Mouse (Mus musculus) heart, postnatal 0 days (tissue): ENCODE results near the gene Sod3. TPM values are rescaled to one million over a fixed set of nuclear protein-coding genes. Genes with fewer than 3 reads are reported as not detected.

Experiments
- ATAC-seq: fragments of 200-750 bp; cut with Nextera tagmentation; 2 replicates; pipeline ENCODE4 v1.8.0; 2017; ENCODE audit warnings: low read depth, moderate number of reproducible peaks, moderate library complexity; ENCODE audit not compliant: insufficient read depth
- DNase-seq: peaks from one replicate; pipeline ENCODE4 v3.0.0-alpha.2; 2016; ENCODE audit warnings: low spot score
- H3K27ac ChIP-seq: fragments of 300-500 bp; sonication (generic); 2 replicates; pipeline ENCODE4 v1.5.1; 2014; ENCODE audit warnings: low read depth, mild to moderate bottlenecking
- H3K27me3 ChIP-seq: fragments of 300-500 bp; sonication (generic); 2 replicates; pipeline ENCODE4 v1.6.1; 2014; ENCODE audit warnings: low read length, mixed read lengths; ENCODE audit not compliant: control insufficient read depth, insufficient read depth
- H3K36me3 ChIP-seq: fragments of 300-500 bp; sonication (generic); replicated peaks from 2 replicates; pipeline ENCODE4 v1.6.1; 2014; ENCODE audit warnings: low read length, mixed read lengths; ENCODE audit not compliant: control insufficient read depth, insufficient read depth
- H3K4me1 ChIP-seq: fragments of 300-500 bp; sonication (generic); 2 replicates; pipeline ENCODE4 v1.6.1; 2014; ENCODE audit warnings: antibody characterized with exemption; ENCODE audit not compliant: control insufficient read depth, insufficient read depth
- H3K4me2 ChIP-seq: fragments of 300-500 bp; sonication (generic); 2 replicates; pipeline ENCODE4 v1.6.1; 2014; ENCODE audit warnings: low read depth, mild to moderate bottlenecking, low read length, moderate library complexity
- H3K4me3 ChIP-seq: fragments of 300-500 bp; sonication (generic); 2 replicates; pipeline ENCODE4 v1.5.1; 2014; ENCODE audit warnings: low read depth, low read length
- H3K9ac ChIP-seq: fragments of 300-500 bp; sonication (generic); replicated peaks from 2 replicates; pipeline ENCODE4 v1.6.1; 2014; ENCODE audit warnings: low read depth, low read length, mixed read lengths
- H3K9me3 ChIP-seq: fragments of 300-500 bp; sonication (generic); replicated peaks from 2 replicates; pipeline ENCODE4 v1.6.1; 2016; ENCODE audit warnings: low read length; ENCODE audit not compliant: control insufficient read depth
- CTCF ChIP-seq: IDR thresholded peaks from 2 replicates; pipeline ENCODE4 v1.5.1; 2016; ENCODE audit warnings: antibody characterized with exemption, control low read depth, low read depth
- WGBS: fragments of 180-500 bp; shearing (Covaris S2); extraction: QIAGEN DNeasy Blood & Tissue Kit; methylation state at CpG from one replicate; pipeline ENCODE4 v1.1.7; 2014; 5-methylcytosine and 5-hydroxymethylcytosine counted together
- polyA plus RNA-seq: library from polyadenylated mRNA; unstranded; fragments of >200 nt; fragmentation: Nextera tagmentation; extraction: Ambion mirVana; gene quantifications from 2 replicates; pipeline ENCODE4 v1.2.1, GENCODE M21; 2015
- total RNA-seq: library from RNA; depleted of rRNA; stranded (reverse); fragments of >200 nt; gene quantifications from 2 replicates; pipeline ENCODE4 v1.2.3, GENCODE M21; 2014; ENCODE audit warnings: low replicate concordance; rRNA removed

Gene Sod3
- total and polyA plus RNA-seq, 2 experiments from 2014 or later = 1.3 to 2.4 TPM

GRCm38 (mm10) chr5:52416485-52416884 is 52.9 kb downstream of the Sod3 start:
- no peaks in the 10 kb centered on the region for H3K4me1 ChIP-seq
- no peaks in the 10 kb centered on the region for H3K9me3 ChIP-seq
- no peak overlapping the region for H3K4me2 ChIP-seq
- no peaks in the 10 kb centered on the region for H3K36me3 ChIP-seq
- TF ChIP-seq CTCF = no peak
- H3K27ac ChIP-seq = no peak overlapping the region
- 50% methylated on average over 2 of the region's 2 CpGs for WGBS
- no peak for ATAC-seq
- no peak overlapping the region for H3K9ac ChIP-seq
- H3K27me3 ChIP-seq = no peaks in the 10 kb centered on the region
- no peak overlapping the region for H3K4me3 ChIP-seq
- no peak for DNase-seq

Other genes with a start within 250 kb of the Sod3 start
- 83.1 and 84.6 TPM in 2 replicates for gene Dhx15, start 173.3 kb upstream of the Sod3 start, total RNA-seq
- 42.6 and 47.9 TPM in 2 replicates for gene Dhx15, start 173.3 kb upstream of the Sod3 start, polyA plus RNA-seq
- 2.2 and 3.1 TPM in 2 replicates for gene Ccdc149, start 107.7 kb downstream of the Sod3 start, total RNA-seq
- gene Ccdc149, start 107.7 kb downstream of the Sod3 start, polyA plus RNA-seq = 2.6 and 3.1 TPM in 2 replicates
- 0.88 and 2.8 TPM in 2 replicates for gene Lgi2, start 202.7 kb downstream of the Sod3 start, total RNA-seq
- gene Lgi2, start 202.7 kb downstream of the Sod3 start, polyA plus RNA-seq = 0.63 and 0.69 TPM in 2 replicates